Mouse (Mus musculus) heart, embryonic 16.5 days (tissue): ENCODE data around the gene Ybx2. TPM values are rescaled to one million over a fixed set of nuclear protein-coding genes. Genes with fewer than 3 reads are reported as not detected.

Experiments
- microRNA-seq: library from miRNA; unstranded; fragments of <30 nt; microRNA quantifications from one replicate; pipeline ENCODE4, GENCODE M21; 2017
- polyA plus RNA-seq: library from polyadenylated mRNA; unstranded; fragments of >200 nt; fragmentation: Nextera tagmentation; extraction: Ambion mirVana; gene quantifications from 2 replicates; pipeline ENCODE4 v1.2.1, GENCODE M21; 2015

The Ybx2 gene
- polyA plus RNA-seq, 1 experiment from 2014 or later: 5.3 TPM

Small RNA genes lying within 50 kb of the gene (microRNA-seq; reads per million reads assigned to microRNA genes)
- not detected for gene Gm44349

Other genes starting within 250 kb of the Ybx2 start
- gene Tnfsf12, start 239.9 kb upstream of the Ybx2 start, polyA plus RNA-seq: 5.9 and 7.8 TPM in 2 replicates
- 3.1 and 3.5 TPM in 2 replicates for gene Tnfsfm13, start 239.7 kb upstream of the Ybx2 start, polyA plus RNA-seq
- gene Polr2a, start 177.2 kb upstream of the Ybx2 start, polyA plus RNA-seq: 13.8 and 16.9 TPM in 2 replicates
- 0.16 and 0.18 TPM in 2 replicates for gene Slc35g3, start 173.8 kb upstream of the Ybx2 start, polyA plus RNA-seq
- gene Zbtb4, start 169.9 kb upstream of the Ybx2 start, polyA plus RNA-seq: 3.6 TPM in 2 replicates
- gene Chrnb1, start 139.9 kb upstream of the Ybx2 start, polyA plus RNA-seq: 5.8 and 6.0 TPM in 2 replicates
- gene Fgf11, start 133.9 kb upstream of the Ybx2 start, polyA plus RNA-seq: 2.2 and 3.0 TPM in 2 replicates
- 3.1 TPM in 2 replicates for gene Tmem102, start 130.2 kb upstream of the Ybx2 start, polyA plus RNA-seq
- gene Gm39566, start 120.5 kb upstream of the Ybx2 start, polyA plus RNA-seq: not detected in 2 replicates
- gene Spem2, start 117.3 kb upstream of the Ybx2 start, polyA plus RNA-seq: not detected in 2 replicates
- gene Spem1, start 113.6 kb upstream of the Ybx2 start, polyA plus RNA-seq: not detected in 2 replicates
- gene Nlgn2, start 98.0 kb upstream of the Ybx2 start, polyA plus RNA-seq: 1.6 and 2.0 TPM in 2 replicates
- 258 and 323 TPM in 2 replicates for gene Tmem256, start 97.3 kb upstream of the Ybx2 start, polyA plus RNA-seq
- 72.1 and 74.9 TPM in 2 replicates for gene Plscr3, start 89.4 kb upstream of the Ybx2 start, polyA plus RNA-seq
- gene Tnk1, start 77.1 kb upstream of the Ybx2 start, polyA plus RNA-seq: 0.26 and 0.90 TPM in 2 replicates
- not detected in 2 replicates for gene Tmem95, start 57.8 kb upstream of the Ybx2 start, polyA plus RNA-seq
- 3.9 and 4.3 TPM in 2 replicates for gene Kctd11, start 54.4 kb upstream of the Ybx2 start, polyA plus RNA-seq
- gene Acap1, start 40.3 kb upstream of the Ybx2 start, polyA plus RNA-seq: 10.8 and 19.9 TPM in 2 replicates
- gene 2810408A11Rik, start 34.8 kb upstream of the Ybx2 start, polyA plus RNA-seq: 4.1 and 4.4 TPM in 2 replicates
- gene Neurl4, start 34.7 kb upstream of the Ybx2 start, polyA plus RNA-seq: 7.4 and 8.7 TPM in 2 replicates
- gene Gps2, start 21.9 kb upstream of the Ybx2 start, polyA plus RNA-seq: 50.1 and 51.2 TPM in 2 replicates
- 1,137 and 1,317 TPM in 2 replicates for gene Eif5a, start 13.8 kb upstream of the Ybx2 start, polyA plus RNA-seq
- 56.1 and 58.4 TPM in 2 replicates for gene Slc2a4, start 12.4 kb downstream of the Ybx2 start, polyA plus RNA-seq
- 7.5 and 14.4 TPM in 2 replicates for gene Cldn7, start 29.0 kb downstream of the Ybx2 start, polyA plus RNA-seq
- 23.9 and 25.0 TPM in 2 replicates for gene Ctdnep1, start 45.4 kb downstream of the Ybx2 start, polyA plus RNA-seq
- 111 and 116 TPM in 2 replicates for gene Elp5, start 46.7 kb downstream of the Ybx2 start, polyA plus RNA-seq
- gene Gabarap, start 55.3 kb downstream of the Ybx2 start, polyA plus RNA-seq: 421 and 428 TPM in 2 replicates
- gene Phf23, start 60.0 kb downstream of the Ybx2 start, polyA plus RNA-seq: 42.0 and 43.9 TPM in 2 replicates
- 17.1 and 19.2 TPM in 2 replicates for gene Dvl2, start 64.8 kb downstream of the Ybx2 start, polyA plus RNA-seq
- 276 and 298 TPM in 2 replicates for gene Acadvl, start 79.6 kb downstream of the Ybx2 start, polyA plus RNA-seq
- 4.6 and 4.7 TPM in 2 replicates for gene Dlg4, start 81.1 kb downstream of the Ybx2 start, polyA plus RNA-seq
- not detected in 2 replicates for gene Asgr1, start 118.3 kb downstream of the Ybx2 start, polyA plus RNA-seq
- 0.22 TPM in 1 of 2 replicates, not detected in the other for gene Asgr2, start 156.8 kb downstream of the Ybx2 start, polyA plus RNA-seq
- gene Mgl2, start 194.5 kb downstream of the Ybx2 start, polyA plus RNA-seq: 0.64 and 1.1 TPM in 2 replicates
- gene Clec10a, start 220.4 kb downstream of the Ybx2 start, polyA plus RNA-seq: 0.51 and 1.1 TPM in 2 replicates